Mouse (Mus musculus) monocyte, adult 5-6 weeks (primary cell): ENCODE results near the gene 1700017B05Rik. TPM values are rescaled to one million over a fixed set of nuclear protein-coding genes. Genes with fewer than 3 reads are reported as not detected.

Experiments used
- ATAC-seq: fragments of 153-309, 156-312 bp; replicated peaks from 2 replicates; pipeline ENCODE4 v1.8.0; 2017; ENCODE audit warnings: mild to moderate bottlenecking; ENCODE audit not compliant: low TSS enrichment, insufficient number of reproducible peaks, severe bottlenecking, poor library complexity, low FRiP score
- total RNA-seq: library from RNA; stranded (forward); fragments of 200-1000, 200-491, 200-594 nt; gene quantifications from 3 replicates; pipeline ENCODE4 v1.2.3, GENCODE M21; 2017

1700017B05Rik gene
- total RNA-seq, 1 experiment from 2014 or later: 12.9 TPM

DNA sequence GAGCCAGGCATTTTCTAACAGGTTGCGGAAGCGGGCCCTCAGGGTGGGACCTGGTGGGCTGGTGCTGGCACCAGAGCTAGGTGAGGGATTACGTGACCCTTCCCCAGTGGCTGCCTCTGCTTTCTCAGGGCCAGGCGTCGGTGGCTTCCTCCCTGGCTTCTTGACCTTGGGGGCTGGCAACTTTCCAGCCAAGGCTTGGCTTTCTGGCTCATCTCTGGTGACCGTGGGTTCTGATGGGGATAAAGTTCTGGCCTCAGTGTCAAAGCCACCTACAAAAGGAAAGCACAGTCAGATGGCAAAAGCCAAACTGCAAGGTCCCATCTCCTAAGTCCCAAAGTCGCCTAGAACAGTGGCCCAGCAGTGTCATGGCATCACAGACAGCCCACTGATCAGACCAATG is 8.4 kb downstream of the 1700017B05Rik start:
- no peak for ATAC-seq

DNA sequence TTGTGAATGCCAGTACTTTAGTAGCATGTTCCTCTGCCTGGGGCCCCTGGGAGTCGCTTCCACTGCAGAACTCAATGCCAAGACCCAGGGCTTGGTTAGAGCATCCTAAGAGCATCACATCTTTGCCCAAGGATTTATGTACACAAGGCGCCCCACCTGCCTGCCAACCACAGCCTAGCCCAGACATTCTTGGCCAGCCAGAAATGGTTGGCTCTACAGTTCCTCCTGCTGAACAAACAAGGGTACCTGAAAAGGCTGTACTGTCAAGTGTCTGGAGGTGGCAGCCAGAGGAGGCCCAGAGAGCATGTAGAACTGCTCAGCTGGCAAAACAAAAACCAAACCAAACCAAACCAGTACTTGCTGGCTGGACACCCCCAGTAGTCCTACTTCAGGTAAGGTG is 11.3 kb downstream of the 1700017B05Rik start:
- ATAC-seq: no peak

DNA sequence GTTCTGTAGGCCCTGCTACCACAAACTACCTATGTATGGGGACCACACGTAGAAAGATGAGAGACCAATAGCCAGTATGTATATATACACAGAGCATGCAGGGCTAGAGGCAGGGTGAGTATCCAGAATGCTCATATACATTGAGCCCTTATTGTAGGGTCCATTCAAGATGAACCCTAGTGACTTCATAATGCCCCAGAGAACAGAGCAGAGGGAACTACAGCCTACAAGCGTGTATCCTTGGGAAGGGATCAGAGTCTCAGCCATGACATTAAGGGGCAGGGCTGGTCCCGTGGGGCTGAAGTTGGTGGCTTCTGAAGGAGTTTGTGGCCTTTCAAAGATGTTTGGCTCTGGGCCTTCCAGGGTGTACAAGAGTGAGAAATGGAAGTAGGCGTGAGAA is 12.4 kb downstream of the 1700017B05Rik start:
- ATAC-seq: no peak

DNA sequence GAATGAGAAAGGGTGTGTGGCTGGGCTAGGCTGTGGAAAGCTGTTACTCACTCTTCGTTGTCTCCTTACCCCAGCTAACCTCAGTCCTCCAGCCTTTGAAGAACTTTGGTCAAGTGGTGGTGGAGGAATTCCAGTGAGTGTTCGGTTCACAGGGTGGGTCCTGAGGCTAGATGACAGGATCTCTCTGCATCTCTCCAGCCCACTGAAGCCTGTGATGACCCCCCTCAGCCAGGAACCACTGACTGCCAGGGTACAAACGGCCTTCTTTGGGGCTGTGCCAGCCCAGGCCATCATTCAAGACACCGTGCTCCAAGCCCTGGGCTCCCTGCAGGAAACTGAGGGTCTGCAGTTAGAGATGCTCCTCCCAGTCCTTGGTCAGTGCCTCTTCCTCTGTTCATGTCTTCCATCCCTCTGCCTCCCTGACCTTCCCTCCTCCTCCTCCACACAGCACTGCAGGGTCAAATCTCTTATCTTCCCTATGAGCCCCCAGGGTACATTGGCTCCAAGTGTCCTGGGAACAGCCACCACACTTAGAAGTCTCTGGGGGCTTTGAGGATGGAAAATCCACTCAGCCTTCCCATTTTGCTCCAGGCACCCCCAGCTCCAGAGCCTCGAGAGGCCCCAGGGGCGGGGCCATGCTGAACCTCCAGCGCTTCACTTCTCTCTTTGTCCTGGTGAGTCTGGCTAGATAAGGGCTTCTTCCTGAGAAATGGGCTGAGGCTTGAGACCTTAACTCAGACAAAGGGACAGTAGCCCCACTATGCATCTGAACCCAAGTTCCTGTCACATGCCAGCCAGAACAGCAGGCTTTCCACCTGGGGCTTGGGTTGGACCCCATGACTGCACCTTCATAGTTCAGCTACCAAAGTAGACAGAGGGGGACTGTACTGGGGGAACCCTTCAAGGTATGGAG is 14.1 kb downstream of the 1700017B05Rik start:
- no peak for ATAC-seq

DNA sequence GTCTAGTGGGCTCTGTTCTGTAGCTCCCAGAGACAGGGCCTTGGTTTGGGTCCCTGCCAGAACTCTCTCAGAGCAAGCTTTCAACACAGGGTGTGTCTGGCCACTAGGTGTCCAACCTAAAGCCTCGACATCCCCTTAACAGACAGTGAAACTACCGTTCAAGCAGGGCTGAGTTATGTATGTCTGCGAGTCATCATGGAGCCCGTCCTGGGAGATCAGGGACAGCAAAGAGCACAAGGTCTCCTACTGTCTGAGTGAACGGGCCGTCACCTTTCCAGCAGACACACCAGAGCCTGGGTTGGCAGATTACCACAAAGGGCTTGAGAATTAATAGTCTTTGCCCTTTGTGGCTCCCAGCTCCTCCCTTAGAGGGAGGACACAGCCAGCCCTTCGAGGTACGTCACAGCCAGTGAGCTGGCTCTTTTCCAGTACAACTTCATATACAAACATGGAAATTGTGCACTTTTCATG is 15.2 kb downstream of the 1700017B05Rik start:
- no peak for ATAC-seq

DNA sequence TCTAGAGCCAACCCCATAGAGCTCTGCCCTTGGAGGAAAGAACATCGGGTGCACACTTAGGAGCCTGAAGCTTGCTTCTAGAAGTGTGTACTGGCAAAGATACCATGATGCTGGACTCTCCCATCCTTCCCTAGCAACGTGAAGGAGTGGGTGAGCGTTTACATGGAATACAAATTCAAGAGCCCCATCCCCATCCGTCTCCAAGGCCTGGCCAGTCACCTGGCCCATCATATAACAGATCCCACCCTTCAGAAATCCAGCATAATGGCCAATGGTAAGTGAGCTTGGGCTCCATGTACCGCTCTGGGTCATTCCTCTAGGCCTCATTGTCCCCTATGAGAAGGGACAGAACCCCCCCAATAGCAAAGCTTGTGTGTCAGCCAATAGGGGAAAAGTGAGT is 15.9 kb downstream of the 1700017B05Rik start:
- no peak for ATAC-seq

DNA sequence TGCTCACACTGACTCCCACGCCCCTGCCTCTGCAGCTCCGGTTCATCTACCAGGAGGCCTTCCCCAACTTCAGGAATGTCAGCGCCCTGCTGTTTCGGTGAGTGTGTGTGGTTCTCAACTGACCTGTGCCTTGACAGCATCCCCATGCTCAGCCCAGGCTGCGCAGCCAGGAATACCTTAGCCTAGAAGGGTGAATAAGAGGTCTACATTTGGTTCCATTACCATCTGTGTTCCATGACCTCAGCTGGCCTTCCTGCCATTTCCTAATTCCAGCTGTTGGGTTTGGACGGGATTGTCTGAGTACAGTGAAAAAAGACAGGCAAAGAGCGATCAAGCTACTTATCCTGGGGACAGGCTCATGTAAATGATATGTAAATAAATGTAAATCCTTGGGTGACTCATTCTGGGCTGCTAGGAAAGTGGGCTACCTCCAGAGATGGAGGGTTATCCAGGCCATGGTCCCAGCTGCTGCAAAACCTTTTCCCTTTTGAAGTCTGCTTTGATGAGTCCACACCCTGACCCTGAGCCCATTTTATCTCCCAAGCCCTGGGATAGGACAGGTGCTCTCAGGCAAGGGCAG is 18.2 kb downstream of the 1700017B05Rik start:
- no peak for ATAC-seq

DNA sequence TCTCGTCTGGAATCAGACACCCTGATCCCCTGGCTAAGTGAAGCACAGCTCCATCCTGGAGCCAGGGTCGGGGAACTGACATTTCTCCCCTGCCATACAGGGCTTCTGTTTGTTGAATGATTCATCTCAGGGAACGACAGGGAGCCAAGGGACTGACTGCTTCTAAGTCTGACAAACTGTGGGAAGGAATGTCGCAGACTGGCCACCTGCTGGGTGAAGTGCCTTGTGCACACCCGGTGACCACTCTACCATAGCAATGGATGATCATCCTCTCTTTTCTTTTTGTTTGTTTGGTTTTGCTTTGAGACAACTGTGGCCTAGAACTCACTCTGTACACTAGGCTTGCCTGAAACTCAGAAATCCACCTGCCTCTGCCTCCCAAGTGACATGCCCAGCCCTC is 19.5 kb downstream of the 1700017B05Rik start:
- ATAC-seq: no peak

DNA sequence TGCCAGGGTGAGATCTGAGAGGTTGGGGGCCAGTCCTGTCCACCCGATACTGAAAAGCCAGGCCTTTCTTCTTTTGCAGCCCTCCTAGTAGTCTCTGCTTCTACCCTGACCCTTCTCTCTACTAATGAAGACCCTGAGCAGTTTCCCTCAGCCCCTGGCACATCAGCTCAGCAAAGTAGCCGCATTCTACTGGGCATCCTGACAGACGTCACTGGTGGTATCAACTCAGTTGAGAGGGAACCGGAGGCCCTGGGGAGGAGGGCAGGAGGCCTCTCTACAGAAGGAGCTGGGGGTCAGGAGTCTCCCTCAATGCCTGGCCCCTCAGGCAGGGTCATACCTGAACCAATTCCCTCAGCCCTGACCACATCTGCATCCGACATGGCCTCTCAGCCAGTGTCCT is 21.3 kb downstream of the 1700017B05Rik start:
- ATAC-seq: no peak

DNA sequence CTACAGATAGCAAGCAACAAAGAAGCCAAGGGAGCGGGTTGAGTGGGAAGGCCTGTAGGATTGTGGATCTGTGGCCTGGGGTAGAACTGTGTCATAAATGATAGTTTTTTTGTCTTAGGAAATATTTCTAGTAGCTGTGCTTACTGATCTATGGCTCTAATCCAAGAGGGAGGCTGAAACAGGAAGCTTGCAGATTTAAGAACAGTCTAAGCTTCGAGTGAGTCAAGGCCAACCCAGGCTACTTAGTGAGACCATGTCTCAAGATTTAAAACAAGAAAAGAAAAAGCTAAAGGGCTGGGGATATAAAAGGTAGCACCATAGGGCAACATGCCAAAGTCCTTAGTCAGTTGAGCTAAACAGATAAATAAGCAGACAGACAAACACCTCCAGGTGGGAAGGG is 24.2 kb downstream of the 1700017B05Rik start:
- ATAC-seq: no peak

DNA sequence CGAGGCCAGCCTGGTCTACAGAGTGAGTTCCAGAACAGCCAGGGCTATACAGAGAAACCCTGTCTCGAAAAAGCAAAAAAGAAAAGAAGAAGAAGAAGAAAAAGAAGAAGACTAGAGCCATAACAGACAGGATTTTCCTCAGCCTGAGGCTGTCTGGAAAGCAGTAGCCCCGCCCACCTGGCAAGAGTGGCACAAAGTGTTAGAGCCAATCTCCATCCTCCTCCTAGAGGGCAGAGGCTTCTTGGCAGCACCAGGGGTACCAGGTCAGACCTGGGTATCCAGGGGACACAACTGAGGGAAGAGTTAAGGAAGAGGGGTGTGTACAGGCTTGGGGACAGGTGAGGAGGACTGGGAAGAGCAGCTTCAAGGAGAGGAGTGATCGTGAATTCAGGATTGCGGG is 24.7 kb downstream of the 1700017B05Rik start:
- no peak for ATAC-seq

DNA sequence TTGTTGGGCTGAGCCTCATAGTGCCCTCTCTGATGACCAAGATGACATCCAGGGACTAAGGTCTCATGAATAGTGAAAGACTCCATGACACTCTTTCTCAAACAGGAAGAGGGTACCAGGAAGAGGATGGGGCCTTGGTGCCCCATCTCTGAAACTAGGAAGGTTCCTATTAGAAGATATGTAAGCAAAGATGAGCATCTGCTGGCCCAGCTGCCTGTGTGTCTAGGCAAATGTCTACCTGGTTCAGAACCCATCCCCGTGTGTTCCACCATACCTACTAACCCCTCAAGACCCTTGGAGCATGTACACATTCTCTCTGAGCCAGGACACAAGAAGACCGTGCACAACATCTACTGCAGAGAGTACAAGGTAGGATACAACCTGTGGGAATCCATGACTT is 26.2 kb downstream of the 1700017B05Rik start, which contains the start of gene Trcg1:
Gene Trcg1, plus strand, starts transcription at position 301 of the 400 bp plus-strand sequence.
- no peak for ATAC-seq

DNA sequence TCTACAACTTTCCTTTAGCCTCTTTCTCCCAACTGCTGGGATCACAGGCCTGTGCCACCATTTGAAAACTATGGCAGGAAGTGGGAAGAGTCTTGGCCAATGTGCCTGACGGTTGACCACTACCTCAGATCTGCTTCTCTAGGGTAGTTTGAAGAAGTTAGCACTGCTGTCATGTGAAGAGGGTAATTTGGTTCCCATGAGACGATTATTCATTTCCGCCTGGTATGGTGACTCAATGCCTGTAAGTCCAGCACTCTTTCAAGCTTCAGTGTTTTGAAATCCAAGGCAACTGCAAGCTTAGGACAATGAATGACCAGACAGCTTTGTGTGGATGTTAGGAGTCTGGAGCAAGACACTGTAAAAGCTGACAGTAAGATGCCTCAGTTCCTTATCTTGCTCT is 28.6 kb downstream of the 1700017B05Rik start:
- peak; percentile 40; the same call in 1 of the 2 replicates for ATAC-seq

DNA sequence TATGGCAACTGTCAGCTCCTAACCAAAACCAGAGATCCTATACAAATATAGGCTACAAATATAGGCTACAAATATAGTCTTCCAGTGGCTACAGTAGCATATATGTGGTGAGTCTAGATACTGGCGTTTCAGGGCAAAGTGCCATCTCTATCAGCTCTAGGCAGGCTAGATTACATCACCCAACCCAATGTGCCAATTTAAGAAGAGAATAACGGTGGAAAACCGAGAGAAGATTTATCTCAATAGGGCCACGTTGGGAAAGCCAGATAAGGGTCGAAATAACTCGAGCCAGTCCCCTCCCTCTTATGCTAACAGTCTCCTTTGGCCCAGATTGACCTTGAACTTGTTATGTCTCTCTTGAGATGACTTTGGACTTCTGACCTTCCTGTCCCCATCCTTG is 29.3 kb downstream of the 1700017B05Rik start:
- ATAC-seq: no peak

DNA sequence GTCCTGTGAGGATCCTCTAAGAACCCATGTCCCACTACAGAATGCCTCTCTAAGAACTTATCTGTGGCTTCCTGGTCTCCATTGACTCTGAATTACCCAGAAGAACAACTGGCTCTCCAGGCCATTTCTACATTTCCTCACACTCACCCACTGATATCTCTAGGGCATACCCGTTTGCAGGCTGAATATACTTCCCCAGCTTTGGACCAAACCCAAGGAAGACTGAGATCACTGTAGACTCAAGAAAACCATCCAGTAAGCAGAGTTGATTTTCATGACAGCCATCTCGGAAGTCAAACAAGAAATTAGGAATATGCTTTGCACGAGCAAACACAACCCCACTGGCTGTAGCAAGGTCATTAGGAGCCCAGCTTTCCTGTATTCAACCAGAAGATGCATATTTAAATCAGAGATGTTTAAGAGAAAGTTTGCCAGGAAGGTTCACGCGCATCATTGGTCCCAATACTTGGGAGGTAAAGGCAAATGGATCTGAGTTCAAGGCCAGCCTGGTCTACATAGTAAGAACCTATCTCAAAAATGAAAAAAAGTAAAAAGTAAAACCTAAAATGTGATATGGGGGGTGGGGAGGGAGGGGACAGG is 30.0 kb downstream of the 1700017B05Rik start:
- ATAC-seq: no peak

DNA sequence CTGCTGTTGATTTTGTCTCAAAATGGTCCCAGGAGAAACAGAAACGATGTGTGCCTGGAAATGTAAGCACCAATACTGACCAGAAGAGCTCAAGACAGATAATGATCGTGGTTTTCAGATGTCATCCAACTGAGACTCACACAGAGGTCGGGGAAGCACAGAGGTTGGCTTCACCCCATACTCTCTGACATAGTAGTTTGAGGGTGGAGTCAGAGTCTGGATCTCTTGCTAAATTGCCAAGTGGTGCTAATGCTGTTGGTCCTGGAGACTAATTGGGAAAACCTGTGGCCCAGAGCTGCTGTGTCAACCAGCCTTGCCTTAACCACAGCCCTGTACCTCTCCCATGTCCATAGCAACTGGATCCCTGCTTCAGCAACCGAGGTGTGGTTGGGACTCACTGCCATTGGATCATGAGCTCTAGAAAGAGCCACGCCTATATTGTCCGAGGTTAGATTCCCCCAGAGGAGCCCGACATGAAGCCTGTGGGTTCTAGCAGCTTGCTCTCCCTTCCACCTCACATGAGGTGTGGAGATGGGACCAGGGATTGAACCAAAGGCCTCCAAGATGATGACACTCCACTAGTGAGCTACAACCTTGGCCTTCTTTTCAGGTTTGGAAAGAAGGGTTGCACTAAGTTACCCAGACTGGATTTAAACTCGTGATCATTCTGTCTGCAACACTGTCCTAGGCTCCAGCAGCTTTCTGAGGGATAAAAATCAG is 30.7 kb downstream of the 1700017B05Rik start:
- no peak for ATAC-seq

DNA sequence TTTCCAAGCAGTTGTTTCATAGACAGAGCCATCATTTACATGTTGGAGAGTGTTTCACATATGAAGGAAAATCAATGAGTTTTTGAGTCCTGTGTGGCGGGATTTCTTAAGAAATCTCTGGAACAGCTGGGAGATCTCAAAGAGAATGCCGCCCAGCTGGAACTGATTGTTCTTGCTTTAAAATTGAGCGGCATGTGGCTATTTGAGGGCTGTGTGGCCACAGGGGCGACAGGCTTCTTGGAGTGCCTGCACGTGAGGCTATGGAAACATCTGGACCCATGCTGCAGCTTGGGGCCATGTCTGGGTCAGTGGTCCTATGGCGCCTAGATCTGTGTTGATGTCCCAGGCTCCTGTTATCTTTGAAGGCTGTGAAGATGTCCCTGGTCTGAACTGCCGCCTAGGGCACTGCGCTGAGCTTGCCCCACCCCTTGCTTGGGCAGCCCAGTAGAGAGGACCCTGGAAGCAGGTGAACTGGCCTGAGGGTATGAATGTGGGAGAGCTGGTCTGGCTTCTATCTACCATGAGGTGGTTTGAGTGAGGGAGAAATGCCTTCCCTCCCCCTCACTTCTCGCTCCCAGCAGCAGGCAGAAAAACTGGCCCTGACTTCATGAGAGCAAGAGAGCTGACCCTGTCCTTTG is 32.1 kb downstream of the 1700017B05Rik start:
- no peak for ATAC-seq

DNA sequence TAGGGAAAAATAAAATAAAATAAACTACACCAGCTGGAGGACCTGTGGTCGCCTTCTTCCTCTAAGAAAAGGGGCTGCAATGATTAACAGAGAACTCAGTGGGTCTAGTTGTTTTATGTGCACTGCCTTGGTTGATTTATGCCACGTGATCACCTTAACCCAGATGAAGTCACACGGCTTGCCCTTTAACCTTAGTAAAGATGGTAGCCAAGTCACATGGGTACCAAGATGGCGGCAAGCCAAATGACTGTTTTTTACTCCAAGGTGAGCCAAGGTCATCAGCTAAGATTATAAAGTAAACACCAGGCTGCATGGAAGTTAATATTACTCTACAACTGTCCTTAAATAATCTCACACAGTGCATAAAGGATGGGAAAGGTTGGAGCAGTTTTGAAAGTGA is 32.7 kb downstream of the 1700017B05Rik start:
- no peak for ATAC-seq

DNA sequence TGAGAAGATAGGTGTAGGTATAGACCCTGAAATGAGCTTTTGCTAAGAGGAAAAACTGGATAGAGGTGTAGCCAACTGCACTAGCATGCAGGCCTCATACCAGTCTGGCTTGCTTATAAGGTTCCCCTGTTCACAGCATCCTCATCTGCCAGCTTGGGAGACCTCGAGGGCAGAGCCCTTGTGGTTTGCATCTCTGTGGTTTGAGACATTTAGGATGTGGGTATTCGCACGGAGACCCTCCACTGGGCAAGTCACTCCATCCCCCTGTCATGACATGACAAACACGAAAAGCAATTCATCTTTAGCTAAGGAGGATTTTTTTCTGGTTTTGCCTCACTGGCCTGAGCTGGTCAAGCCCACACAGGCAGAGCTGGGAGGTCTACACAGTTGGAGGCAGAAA is 34.2 kb downstream of the 1700017B05Rik start:
- ATAC-seq: no peak
